Mouse (Mus musculus) spleen, adult 2 months (tissue): ENCODE results near the gene Osgepl1.
"Not testable (repeated sequence)": the region's sequence is repeated elsewhere in the genome, so short reads cannot be mapped to it uniquely, and the experiment has no call there.

Source experiments
- CTCF ChIP-seq: fragments of 200-500 bp; IDR thresholded peaks from 2 replicates; pipeline ENCODE4 v1.5.1; 2011; ENCODE audit warnings: mild to moderate bottlenecking, inconsistent platforms; ENCODE audit not compliant: insufficient read depth, insufficient read length, insufficient replicate concordance; ENCODE audit errors: extremely low read depth
- POLR2A ChIP-seq: fragments of 200-500 bp; IDR thresholded peaks from 2 replicates; pipeline ENCODE4 v1.6.1; 2011; ENCODE audit warnings: low read depth, low read length, inconsistent platforms

DNA sequence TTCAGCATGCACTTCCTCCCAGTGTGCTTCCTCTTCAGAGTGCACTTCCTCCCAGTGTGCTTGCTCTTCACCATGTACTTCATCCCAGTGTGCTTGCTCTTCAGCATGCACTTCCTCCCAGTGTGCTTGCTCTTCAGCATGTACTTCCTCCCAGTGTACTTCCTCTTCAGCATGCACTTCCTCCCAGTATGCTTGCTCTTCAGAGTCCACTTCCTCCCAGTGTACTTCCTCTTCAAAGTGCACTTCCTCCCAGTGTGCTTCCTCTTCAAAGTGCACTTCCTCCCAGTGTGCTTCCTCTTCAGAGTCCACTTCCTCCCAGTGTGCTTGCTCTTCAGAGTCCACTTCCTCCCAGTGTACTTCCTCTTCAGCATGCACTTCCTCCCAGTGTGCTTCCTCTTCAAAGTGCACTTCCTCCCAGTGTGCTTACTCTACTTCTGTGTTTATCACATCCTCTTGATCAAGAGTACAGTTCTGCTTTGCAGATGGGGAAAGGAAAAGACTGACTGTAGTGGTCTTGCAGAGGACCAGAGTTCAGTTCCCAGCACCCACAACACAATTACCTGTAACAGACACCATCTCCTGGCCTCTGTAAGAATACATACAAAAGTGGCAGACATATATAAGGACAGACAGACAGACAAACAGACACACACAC, 48.3 kb upstream of the Osgepl1 start:
- TF ChIP-seq POLR2A, CTCF: not testable (repeated sequence)
